Mouse (Mus musculus): ENCODE results near the gene Zfp574. TPM values are rescaled to one million over a fixed set of nuclear protein-coding genes. Genes with fewer than 3 reads are reported as not detected.

The Zfp574 gene
- polyA plus RNA-seq, 1 experiment from 2014 or later, result 23.1 TPM

DNA sequence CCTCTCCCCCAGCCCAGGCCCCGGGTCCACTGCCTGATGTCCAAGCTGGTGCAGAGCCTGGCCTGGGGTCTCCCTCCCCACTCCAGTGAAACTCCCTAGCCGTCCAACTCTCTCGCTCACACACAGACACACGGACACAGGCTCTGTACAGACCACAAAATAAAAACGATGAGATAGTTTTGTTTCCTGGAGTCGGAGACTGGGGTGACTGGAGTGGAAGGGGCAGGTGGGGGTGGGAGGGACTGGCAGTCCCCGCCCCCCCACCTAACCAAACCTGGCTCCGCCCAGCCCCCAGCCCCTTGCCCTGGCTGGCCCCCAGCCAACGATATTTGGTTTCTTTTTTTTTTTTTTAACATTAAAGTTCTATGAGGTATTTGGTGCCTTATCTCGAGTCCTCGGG lies 16.6 kb downstream of the Zfp574 start:
- DNase-seq (ENCODE audit: low spot score), result no peak
- no peak overlapping the region for H3K9ac ChIP-seq (ENCODE audit: low read depth, low read length)
- H3K9me3 ChIP-seq (ENCODE audit: control insufficient read depth, low read length), result no peaks in the 10 kb centered on the region
- H3K27me3 ChIP-seq (replicated peaks; ENCODE audit: control insufficient read depth, insufficient read depth, low read length), result peaks cover 8% of the 10 kb centered on the region
- WGBS, result 25% methylated on average over 11 of the region's 11 CpGs
- H3K4me3 ChIP-seq (ENCODE audit: low read depth, low read length), result no peak overlapping the region
- peak overlapping the region; percentile 11; the same call in 1 of the 2 replicates for H3K4me2 ChIP-seq
- H3K27ac ChIP-seq (ENCODE audit: low read depth, low read length), result no peak overlapping the region
- no peak for ATAC-seq (replicated peaks; ENCODE audit: low FRiP score)
- H3K4me1 ChIP-seq (replicated peaks; ENCODE audit: control insufficient read depth, insufficient read depth, low read length), result peaks cover 19% of the 10 kb centered on the region
- H3K36me3 ChIP-seq (ENCODE audit: control insufficient read depth, insufficient read depth, low read length), result peaks cover 4% of the 10 kb centered on the region

DNA sequence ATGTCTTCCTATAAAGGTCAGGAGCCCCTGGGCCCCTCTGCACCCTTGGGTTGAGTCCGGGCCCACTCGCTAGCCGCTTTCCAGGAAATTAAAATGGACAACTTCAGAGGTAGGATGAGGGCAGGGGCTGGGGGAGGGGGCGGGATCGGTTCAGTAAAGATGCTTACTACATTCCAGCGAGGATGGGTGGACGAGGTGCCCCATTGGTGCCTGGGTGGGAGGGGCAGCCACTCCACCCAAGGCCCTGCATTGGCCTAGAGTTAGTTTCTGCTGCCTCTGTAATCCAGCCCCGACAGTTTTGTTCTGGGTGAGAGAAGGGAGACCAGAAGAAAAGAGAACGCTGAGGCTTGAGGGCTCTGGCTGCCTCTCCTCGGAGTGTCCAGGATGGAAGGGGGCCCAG lies 17.5 kb downstream of the Zfp574 start:
- 40% methylated on average over 10 of the region's 10 CpGs for WGBS
- Histone ChIP-seq H3K4me1 (replicated peaks; ENCODE audit: control insufficient read depth, insufficient read depth, low read length) (peaks cover 13% of the 10 kb centered on the region), H3K9me3 (ENCODE audit: control insufficient read depth, low read length) (no peaks in the 10 kb centered on the region), H3K27ac (ENCODE audit: low read depth, low read length) (no peak overlapping the region), H3K4me3 (ENCODE audit: low read depth, low read length) (no peak overlapping the region), H3K4me2 (no peak overlapping the region), H3K27me3 (replicated peaks; ENCODE audit: control insufficient read depth, insufficient read depth, low read length) (peaks cover 8% of the 10 kb centered on the region), H3K36me3 (ENCODE audit: control insufficient read depth, insufficient read depth, low read length) (no peaks in the 10 kb centered on the region), H3K9ac (ENCODE audit: low read depth, low read length) (no peak overlapping the region)
- DNase-seq (ENCODE audit: low spot score) (no peak), ATAC-seq (replicated peaks; ENCODE audit: low FRiP score) (no peak)

DNA sequence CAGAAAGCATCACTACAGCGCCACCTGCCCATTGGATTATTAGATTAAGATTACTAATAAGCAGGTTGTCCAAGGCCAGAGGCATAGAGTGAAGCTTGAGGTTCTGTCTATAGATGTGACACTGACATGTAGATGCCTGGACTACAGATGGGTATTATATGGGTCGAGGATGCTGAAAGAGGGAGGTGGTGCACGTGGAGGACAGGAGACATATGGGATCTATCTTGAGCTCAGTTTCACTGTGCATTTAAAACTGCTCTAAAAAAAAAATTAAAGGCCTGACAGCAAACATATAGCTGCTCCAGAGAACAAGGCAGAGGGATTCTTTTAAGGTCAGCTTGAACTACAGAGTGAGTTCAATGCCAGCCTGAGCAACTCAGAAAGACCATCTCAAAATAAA lies 25.8 kb downstream of the Zfp574 start:
- no peaks in the 10 kb centered on the region for H3K4me1 ChIP-seq (replicated peaks; ENCODE audit: control insufficient read depth, insufficient read depth, low read length)
- H3K4me2 ChIP-seq, result no peak overlapping the region
- WGBS, result 74% methylated on average over 3 of the region's 3 CpGs
- ATAC-seq (replicated peaks; ENCODE audit: low FRiP score) (no peak), DNase-seq (ENCODE audit: low spot score) (no peak)
- H3K27ac ChIP-seq (ENCODE audit: low read depth, low read length), result no peak overlapping the region
- no peak overlapping the region for H3K4me3 ChIP-seq (ENCODE audit: low read depth, low read length)
- no peaks in the 10 kb centered on the region for H3K9me3 ChIP-seq (ENCODE audit: control insufficient read depth, low read length)
- H3K9ac ChIP-seq (ENCODE audit: low read depth, low read length), result no peak overlapping the region
- peaks cover 3% of the 10 kb centered on the region; the same call in 1 of the 2 replicates for H3K27me3 ChIP-seq (replicated peaks; ENCODE audit: control insufficient read depth, insufficient read depth, low read length)
- no peaks in the 10 kb centered on the region for H3K36me3 ChIP-seq (ENCODE audit: control insufficient read depth, insufficient read depth, low read length)

DNA sequence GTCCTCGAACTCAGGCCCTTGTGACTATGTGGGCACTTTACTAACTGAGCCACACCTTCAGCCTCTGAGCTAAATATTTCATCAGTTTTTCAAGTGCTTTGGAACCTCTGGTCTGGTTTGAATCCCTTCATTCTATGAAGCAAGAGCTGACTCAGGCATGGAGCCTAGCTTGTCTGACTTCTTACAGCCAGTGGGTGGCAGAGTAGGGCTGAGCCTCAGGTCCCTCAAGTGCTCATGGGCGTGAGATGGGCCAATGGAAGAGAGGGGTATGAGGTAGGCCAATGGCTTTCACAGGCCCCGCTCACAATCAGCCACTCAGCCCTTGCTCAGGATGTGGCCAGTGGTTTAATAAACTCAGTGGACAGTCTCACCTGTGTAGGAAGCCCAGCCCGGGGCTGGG lies 27.2 kb downstream of the Zfp574 start:
- Histone ChIP-seq H3K27me3 (replicated peaks; ENCODE audit: control insufficient read depth, insufficient read depth, low read length) (peaks cover 2% of the 10 kb centered on the region; the same call in 1 of the 2 replicates), H3K36me3 (ENCODE audit: control insufficient read depth, insufficient read depth, low read length) (no peaks in the 10 kb centered on the region), H3K9ac (ENCODE audit: low read depth, low read length) (no peak overlapping the region), H3K4me3 (ENCODE audit: low read depth, low read length) (no peak overlapping the region), H3K4me2 (no peak overlapping the region), H3K27ac (ENCODE audit: low read depth, low read length) (no peak overlapping the region), H3K4me1 (replicated peaks; ENCODE audit: control insufficient read depth, insufficient read depth, low read length) (no peaks in the 10 kb centered on the region), H3K9me3 (ENCODE audit: control insufficient read depth, low read length) (no peaks in the 10 kb centered on the region)
- no peak for ATAC-seq (replicated peaks; ENCODE audit: low FRiP score)
- WGBS, result 49% methylated on average over 4 of the region's 4 CpGs
- no peak for DNase-seq (ENCODE audit: low spot score)

DNA sequence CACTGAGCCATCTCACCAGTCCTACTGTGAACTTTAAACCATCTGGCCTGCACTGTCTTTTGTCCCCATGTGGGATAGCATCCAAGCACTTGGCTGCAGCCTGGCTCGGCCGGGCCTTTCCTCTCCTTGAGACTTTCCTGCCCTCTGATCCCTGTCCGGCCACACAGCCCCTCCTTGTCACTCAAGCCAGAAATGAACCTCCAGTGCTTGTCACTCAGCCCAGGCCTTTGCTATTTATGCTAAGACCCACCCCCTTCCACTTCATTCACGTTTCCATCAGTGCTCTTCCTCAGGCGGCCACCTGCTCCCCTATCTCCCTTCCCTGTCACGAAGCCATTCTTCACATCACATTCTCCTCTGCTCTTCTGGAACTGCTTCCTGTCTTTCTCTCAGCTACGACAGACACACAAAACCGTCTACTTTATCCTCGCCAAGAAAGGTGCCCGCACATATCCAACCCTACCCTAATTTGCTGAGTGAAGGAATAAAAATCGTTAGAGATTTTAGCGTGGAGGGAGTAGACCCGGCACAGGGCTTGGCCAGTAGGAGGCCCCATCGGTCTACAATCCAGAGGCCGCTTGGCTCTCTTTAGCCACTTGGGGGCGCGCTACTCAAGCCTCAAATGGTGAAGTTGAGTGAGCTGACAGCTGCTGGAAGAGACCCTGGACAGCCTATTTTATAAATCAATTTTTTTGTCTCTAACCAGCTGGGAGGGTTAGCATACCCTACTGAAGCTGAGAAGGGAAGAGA lies 33.2 kb downstream of the Zfp574 start:
- H3K4me1 ChIP-seq (replicated peaks; ENCODE audit: control insufficient read depth, insufficient read depth, low read length), result no peaks in the 10 kb centered on the region
- ATAC-seq (replicated peaks; ENCODE audit: low FRiP score) (peak; percentile 36; the same call in 1 of the 2 replicates), DNase-seq (ENCODE audit: low spot score) (peak; percentile 76)
- no peak overlapping the region for H3K4me2 ChIP-seq
- H3K9ac ChIP-seq (ENCODE audit: low read depth, low read length), result no peak overlapping the region
- no peaks in the 10 kb centered on the region for H3K9me3 ChIP-seq (ENCODE audit: control insufficient read depth, low read length)
- H3K27me3 ChIP-seq (replicated peaks; ENCODE audit: control insufficient read depth, insufficient read depth, low read length), result no peaks in the 10 kb centered on the region
- no peaks in the 10 kb centered on the region for H3K36me3 ChIP-seq (ENCODE audit: control insufficient read depth, insufficient read depth, low read length)
- 21% methylated on average over 17 of the region's 17 CpGs for whole genome bisulfite sequencing
- H3K4me3 ChIP-seq (ENCODE audit: low read depth, low read length), result no peak overlapping the region
- no peak overlapping the region for H3K27ac ChIP-seq (ENCODE audit: low read depth, low read length)

GRCm38 (mm10) chr7:25106790-25107502 lies 34.6 kb downstream of the Zfp574 start:
- no peaks in the 10 kb centered on the region for H3K36me3 ChIP-seq (ENCODE audit: control insufficient read depth, insufficient read depth, low read length)
- no peaks in the 10 kb centered on the region for H3K4me1 ChIP-seq (replicated peaks; ENCODE audit: control insufficient read depth, insufficient read depth, low read length)
- WGBS, result 50% methylated on average over 17 of the region's 17 CpGs
- no peak overlapping the region for H3K27ac ChIP-seq (ENCODE audit: low read depth, low read length)
- no peak overlapping the region for H3K9ac ChIP-seq (ENCODE audit: low read depth, low read length)
- H3K4me3 ChIP-seq (ENCODE audit: low read depth, low read length), result no peak overlapping the region
- H3K27me3 ChIP-seq (replicated peaks; ENCODE audit: control insufficient read depth, insufficient read depth, low read length), result no peaks in the 10 kb centered on the region
- DNase-seq (ENCODE audit: low spot score), result no peak
- H3K9me3 ChIP-seq (ENCODE audit: control insufficient read depth, low read length), result no peaks in the 10 kb centered on the region
- H3K4me2 ChIP-seq, result no peak overlapping the region
- ATAC-seq (replicated peaks; ENCODE audit: low FRiP score), result no peak

- H3K9me3 ChIP-seq (ENCODE audit: control insufficient read depth, low read length), result no peaks in the 10 kb centered on the region
- no peaks in the 10 kb centered on the region for H3K4me1 ChIP-seq (replicated peaks; ENCODE audit: control insufficient read depth, insufficient read depth, low read length)
- no peak overlapping the region for H3K4me3 ChIP-seq (ENCODE audit: low read depth, low read length)
- WGBS, result 76% methylated on average over 12 of the region's 12 CpGs
- H3K9ac ChIP-seq (ENCODE audit: low read depth, low read length), result no peak overlapping the region
- no peaks in the 10 kb centered on the region for H3K27me3 ChIP-seq (replicated peaks; ENCODE audit: control insufficient read depth, insufficient read depth, low read length)
- DNase-seq (ENCODE audit: low spot score), result no peak
- H3K4me2 ChIP-seq, result no peak overlapping the region
- no peak for ATAC-seq (replicated peaks; ENCODE audit: low FRiP score)
- H3K36me3 ChIP-seq (ENCODE audit: control insufficient read depth, insufficient read depth, low read length), result no peaks in the 10 kb centered on the region
- H3K27ac ChIP-seq (ENCODE audit: low read depth, low read length), result no peak overlapping the region
These were observed 37.0 kb downstream of the Zfp574 start for GRCm38 (mm10) chr7:25109355-25109754.

DNA sequence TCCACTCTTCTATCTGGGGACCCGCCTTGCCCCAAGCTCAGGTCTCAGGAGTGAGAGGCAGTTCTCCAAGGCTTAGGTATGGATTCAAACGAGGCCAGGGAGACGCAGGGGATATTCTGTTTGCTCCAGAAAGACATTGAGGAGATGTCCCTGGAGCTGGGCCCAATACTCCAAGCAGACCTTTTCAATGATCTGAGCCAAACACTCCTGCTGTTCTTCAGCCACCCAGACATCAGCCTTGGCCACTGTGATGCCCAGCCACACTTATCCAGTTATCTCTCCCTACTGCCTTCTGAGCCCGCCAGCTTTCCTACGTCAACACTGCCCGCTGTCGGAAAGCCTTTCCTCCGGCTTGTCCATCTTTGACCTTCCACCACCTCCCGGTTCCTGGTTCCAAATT lies 38.0 kb downstream of the Zfp574 start:
- H3K36me3 ChIP-seq (ENCODE audit: control insufficient read depth, insufficient read depth, low read length), result no peaks in the 10 kb centered on the region
- no peak for ATAC-seq (replicated peaks; ENCODE audit: low FRiP score)
- no peak overlapping the region for H3K27ac ChIP-seq (ENCODE audit: low read depth, low read length)
- H3K9ac ChIP-seq (ENCODE audit: low read depth, low read length), result no peak overlapping the region
- WGBS, result 84% methylated on average over 9 of the region's 9 CpGs
- H3K4me2 ChIP-seq, result no peak overlapping the region
- no peaks in the 10 kb centered on the region for H3K9me3 ChIP-seq (ENCODE audit: control insufficient read depth, low read length)
- H3K27me3 ChIP-seq (replicated peaks; ENCODE audit: control insufficient read depth, insufficient read depth, low read length), result peaks cover 6% of the 10 kb centered on the region
- no peaks in the 10 kb centered on the region for H3K4me1 ChIP-seq (replicated peaks; ENCODE audit: control insufficient read depth, insufficient read depth, low read length)
- DNase-seq (ENCODE audit: low spot score), result no peak
- H3K4me3 ChIP-seq (ENCODE audit: low read depth, low read length), result no peak overlapping the region

All from liver, embryonic 11.5 days (tissue).